Mouse (Mus musculus): ENCODE data around the gene Hdgf.

Gene Hdgf

GRCm38 (mm10) chr3:87920270-87920943 lies 14.3 kb downstream of the Hdgf start:
- H3K27me3 ChIP-seq (ENCODE audit: control insufficient read depth, insufficient read depth, low read length, poor library complexity, severe bottlenecking): no peaks in the 10 kb centered on the region
- peaks cover 8% of the 10 kb centered on the region; the same call in 1 of the 2 replicates for H3K36me3 ChIP-seq (ENCODE audit: control insufficient read depth, insufficient read depth, low read length, poor library complexity, severe bottlenecking)
- DNase-seq (ENCODE audit: low read depth, low spot score): no peak

- DNase-seq (ENCODE audit: low read depth, low spot score): no peak
- Histone ChIP-seq H3K27me3 (ENCODE audit: control insufficient read depth, insufficient read depth, low read length, poor library complexity, severe bottlenecking) (no peaks in the 10 kb centered on the region), H3K36me3 (ENCODE audit: control insufficient read depth, insufficient read depth, low read length, poor library complexity, severe bottlenecking) (peaks cover 5% of the 10 kb centered on the region; the same call in 1 of the 2 replicates)
Observed at GRCm38 (mm10) chr3:87924996-87925395, 18.9 kb downstream of the Hdgf start.

DNA sequence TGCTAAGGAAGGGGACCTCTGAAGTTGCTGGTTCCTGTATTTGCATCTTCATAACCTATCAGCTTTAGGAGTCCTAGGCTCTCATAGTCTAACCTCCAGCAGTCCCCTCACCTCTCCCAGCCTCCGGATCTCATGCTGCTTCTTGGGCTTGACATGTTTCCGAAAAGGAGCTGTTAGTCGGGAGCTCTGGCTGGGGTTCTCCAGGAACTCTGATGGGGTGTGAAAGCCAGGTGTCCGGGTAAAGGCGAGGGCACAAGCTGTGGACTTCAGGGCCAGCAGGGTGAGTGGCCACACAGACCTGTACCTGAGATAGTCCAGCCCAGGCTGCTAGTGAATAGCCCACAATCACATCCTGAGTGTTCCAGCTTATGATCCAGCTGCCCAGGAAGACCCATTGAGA lies 21.3 kb downstream of the Hdgf start:
- no peaks in the 10 kb centered on the region for H3K27me3 ChIP-seq (ENCODE audit: control insufficient read depth, insufficient read depth, low read length, poor library complexity, severe bottlenecking)
- DNase-seq (ENCODE audit: low read depth, low spot score): no peak
- peaks cover 10% of the 10 kb centered on the region; the same call in 1 of the 2 replicates for H3K36me3 ChIP-seq (ENCODE audit: control insufficient read depth, insufficient read depth, low read length, poor library complexity, severe bottlenecking)

- Histone ChIP-seq H3K36me3 (ENCODE audit: control insufficient read depth, insufficient read depth, low read length, poor library complexity, severe bottlenecking) (peaks cover 13% of the 10 kb centered on the region), H3K27me3 (ENCODE audit: control insufficient read depth, insufficient read depth, low read length, poor library complexity, severe bottlenecking) (no peaks in the 10 kb centered on the region)
- no peak for DNase-seq (ENCODE audit: low read depth, low spot score)
Observed at GRCm38 (mm10) chr3:87929341-87930077, 23.4 kb downstream of the Hdgf start.

- peak; percentile 97 for DNase-seq (ENCODE audit: low read depth, low spot score)
Observed at GRCm38 (mm10) chr3:87930078-87930795, 24.1 kb downstream of the Hdgf start, which contains the start of the genes Isg20l2 and Rrnad1. Gene Isg20l2 (plus strand): TSS chr3:87930314. Gene Rrnad1 (minus strand): TSS chr3:87930717.

GRCm38 (mm10) chr3:87934026-87934425 lies 27.9 kb downstream of the Hdgf start:
- no peak for DNase-seq (ENCODE audit: low read depth, low spot score)
- peaks cover 19% of the 10 kb centered on the region for H3K36me3 ChIP-seq (ENCODE audit: control insufficient read depth, insufficient read depth, low read length, poor library complexity, severe bottlenecking)
- no peaks in the 10 kb centered on the region for H3K27me3 ChIP-seq (ENCODE audit: control insufficient read depth, insufficient read depth, low read length, poor library complexity, severe bottlenecking)

More at GRCm38 (mm10) chr3:87930078-87930795, 24.1 kb downstream of the Hdgf start, which contains the start of the genes Isg20l2 and Rrnad1:
- no peaks in the 10 kb centered on the region for H3K27me3 ChIP-seq (ENCODE audit: control insufficient read depth, insufficient read depth, low read length, poor library complexity, severe bottlenecking)
- H3K36me3 ChIP-seq (ENCODE audit: control insufficient read depth, insufficient read depth, low read length, poor library complexity, severe bottlenecking): peaks cover 11% of the 10 kb centered on the region

DNA sequence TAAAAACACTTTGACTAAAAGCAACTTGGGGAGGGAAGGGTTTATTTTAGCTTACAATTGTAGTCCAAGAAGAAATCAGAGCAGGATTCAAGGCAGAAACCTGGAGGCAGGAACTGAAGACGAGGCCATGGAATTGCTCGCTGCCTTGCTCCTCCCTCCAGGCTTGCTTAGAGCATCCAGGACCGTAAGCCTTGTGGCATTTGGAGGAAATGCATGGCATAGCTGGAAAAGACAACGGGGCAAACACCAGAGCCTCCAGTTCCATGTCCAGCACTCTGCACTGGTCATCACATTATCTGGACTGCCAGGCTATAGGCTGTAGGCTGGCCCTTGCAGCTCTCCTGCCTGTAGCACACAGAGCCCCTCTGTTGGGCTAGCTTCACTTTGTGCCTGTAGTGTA lies 28.4 kb downstream of the Hdgf start:
- DNase-seq (ENCODE audit: low read depth, low spot score): no peak
- H3K36me3 ChIP-seq (ENCODE audit: control insufficient read depth, insufficient read depth, low read length, poor library complexity, severe bottlenecking): peaks cover 21% of the 10 kb centered on the region
- no peaks in the 10 kb centered on the region for H3K27me3 ChIP-seq (ENCODE audit: control insufficient read depth, insufficient read depth, low read length, poor library complexity, severe bottlenecking)

DNA sequence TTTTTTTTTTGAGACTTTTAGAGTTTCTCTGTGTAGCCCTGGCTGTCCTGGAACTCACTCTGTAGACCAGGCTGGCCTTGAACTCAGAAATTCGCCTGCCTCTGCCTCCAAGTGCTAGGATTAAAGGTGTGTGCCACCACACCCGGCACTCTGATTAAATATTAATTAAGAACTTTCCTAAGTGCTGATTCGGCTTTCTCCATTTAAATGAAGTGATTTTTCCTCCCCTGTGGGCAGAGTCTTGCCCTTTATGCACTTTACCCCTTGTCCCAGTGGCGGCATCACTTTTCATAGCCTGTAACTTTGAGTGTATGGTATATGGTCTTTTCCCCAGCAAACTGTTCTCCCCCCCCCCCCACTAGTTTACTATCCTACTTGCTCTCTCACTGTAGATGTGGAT lies 29.1 kb downstream of the Hdgf start:
- H3K36me3 ChIP-seq (ENCODE audit: control insufficient read depth, insufficient read depth, low read length, poor library complexity, severe bottlenecking): peaks cover 25% of the 10 kb centered on the region
- DNase-seq (ENCODE audit: low read depth, low spot score): no peak
- H3K27me3 ChIP-seq (ENCODE audit: control insufficient read depth, insufficient read depth, low read length, poor library complexity, severe bottlenecking): no peaks in the 10 kb centered on the region

DNA sequence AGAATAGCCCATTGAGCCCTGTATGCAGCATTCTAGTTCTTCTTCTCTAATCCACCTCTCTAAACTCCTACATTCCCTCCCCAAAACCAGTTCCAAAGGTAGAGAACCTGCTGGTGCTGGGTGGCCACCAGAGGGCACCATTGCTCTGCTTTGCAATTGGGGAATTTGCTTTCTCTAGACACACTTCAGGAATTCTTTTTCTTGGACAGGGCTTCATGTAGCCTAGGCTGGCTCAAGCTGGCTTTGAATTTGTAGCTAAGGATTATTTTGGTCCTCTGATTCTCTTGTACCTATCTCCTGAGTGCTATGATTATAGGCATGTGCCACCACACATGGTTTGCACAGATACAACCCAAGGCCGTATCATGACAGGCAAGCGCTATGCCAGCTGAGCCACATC lies 29.7 kb downstream of the Hdgf start:
- Histone ChIP-seq H3K27me3 (ENCODE audit: control insufficient read depth, insufficient read depth, low read length, poor library complexity, severe bottlenecking) (no peaks in the 10 kb centered on the region), H3K36me3 (ENCODE audit: control insufficient read depth, insufficient read depth, low read length, poor library complexity, severe bottlenecking) (peaks cover 27% of the 10 kb centered on the region)
- peak; percentile 70 for DNase-seq (ENCODE audit: low read depth, low spot score)

DNA sequence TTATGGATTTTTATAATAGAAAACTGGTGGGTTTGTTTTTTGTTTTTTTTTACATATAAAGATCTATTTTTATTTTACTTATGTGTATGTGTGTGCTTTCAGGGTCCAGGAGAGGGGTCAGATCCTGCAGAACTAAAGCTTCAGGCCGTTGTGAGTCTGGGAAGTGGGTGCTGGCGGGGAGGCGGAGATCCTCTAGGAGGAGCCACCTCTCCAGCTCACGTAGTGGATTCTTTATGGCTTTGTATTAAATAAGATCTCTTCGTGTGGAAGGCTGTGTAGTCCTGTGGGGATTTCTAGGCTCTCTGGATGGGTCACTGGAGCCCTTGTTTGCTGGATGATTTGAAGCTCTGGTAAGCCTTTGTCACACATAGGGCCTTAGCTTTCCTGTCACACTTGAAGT lies 34.5 kb downstream of the Hdgf start:
- H3K27me3 ChIP-seq (ENCODE audit: control insufficient read depth, insufficient read depth, low read length, poor library complexity, severe bottlenecking): no peaks in the 10 kb centered on the region
- no peak for DNase-seq (ENCODE audit: low read depth, low spot score)
- H3K36me3 ChIP-seq (ENCODE audit: control insufficient read depth, insufficient read depth, low read length, poor library complexity, severe bottlenecking): peaks cover 17% of the 10 kb centered on the region; the same call in 1 of the 2 replicates

- DNase-seq (ENCODE audit: low read depth, low spot score): no peak
- Histone ChIP-seq H3K36me3 (ENCODE audit: control insufficient read depth, insufficient read depth, low read length, poor library complexity, severe bottlenecking) (peaks cover 11% of the 10 kb centered on the region; the same call in 1 of the 2 replicates), H3K27me3 (ENCODE audit: control insufficient read depth, insufficient read depth, low read length, poor library complexity, severe bottlenecking) (no peaks in the 10 kb centered on the region; the same call in 1 of the 2 replicates)
Observed at GRCm38 (mm10) chr3:87942471-87942870, 36.4 kb downstream of the Hdgf start.

DNA sequence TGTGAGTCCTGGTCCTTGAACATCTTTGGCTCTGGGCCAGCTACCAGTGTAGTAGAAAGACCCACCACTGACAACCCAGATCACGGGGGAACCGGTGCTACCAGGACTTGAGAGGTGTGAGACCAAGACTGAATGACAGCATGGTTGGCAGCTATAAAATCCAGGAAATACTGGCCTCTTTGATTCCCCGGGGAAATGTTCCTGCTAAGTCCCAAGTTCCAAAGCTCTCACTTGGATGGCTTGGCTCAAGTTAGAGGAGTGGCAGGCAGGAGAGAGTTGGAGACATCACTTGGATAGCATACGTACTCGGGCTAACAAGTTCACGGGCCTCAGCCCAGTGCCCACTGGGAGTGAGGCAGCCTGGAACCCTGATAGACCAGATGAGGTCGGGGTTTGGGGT lies 37.5 kb downstream of the Hdgf start:
- peaks cover 8% of the 10 kb centered on the region; the same call in 1 of the 2 replicates for H3K36me3 ChIP-seq (ENCODE audit: control insufficient read depth, insufficient read depth, low read length, poor library complexity, severe bottlenecking)
- DNase-seq (ENCODE audit: low read depth, low spot score): no peak
- H3K27me3 ChIP-seq (ENCODE audit: control insufficient read depth, insufficient read depth, low read length, poor library complexity, severe bottlenecking): no peaks in the 10 kb centered on the region; the same call in 1 of the 2 replicates

GRCm38 (mm10) chr3:87944838-87945600 lies 38.9 kb downstream of the Hdgf start:
- no peaks in the 10 kb centered on the region; the same call in 1 of the 2 replicates for H3K27me3 ChIP-seq (ENCODE audit: control insufficient read depth, insufficient read depth, low read length, poor library complexity, severe bottlenecking)
- H3K36me3 ChIP-seq (ENCODE audit: control insufficient read depth, insufficient read depth, low read length, poor library complexity, severe bottlenecking): peaks cover 4% of the 10 kb centered on the region; the same call in 1 of the 2 replicates
- no peak for DNase-seq (ENCODE audit: low read depth, low spot score)

All from splenic B cell, adult 2 months (primary cell).